Mouse (Mus musculus) ES-E14 (cell line): ENCODE measurements around the gene Nup93.

Source experiments
- CHD2 ChIP-seq: IDR thresholded peaks from 2 replicates; pipeline ENCODE4 v1.6.1; 2014; ENCODE audit warnings: mild to moderate bottlenecking, low read depth, low read length, inconsistent platforms
- HCFC1 ChIP-seq: IDR thresholded peaks from 2 replicates; pipeline ENCODE4 v1.6.1; 2012; ENCODE audit warnings: low read length, inconsistent platforms, borderline replicate concordance; ENCODE audit not compliant: insufficient read depth
- ZNF384 ChIP-seq: IDR thresholded peaks from 2 replicates; pipeline ENCODE4 v1.6.1; 2012; ENCODE audit warnings: low read depth, low read length, inconsistent platforms

GRCm38 (mm10) chr8:94184357-94184843 lies 30.0 kb upstream of the Nup93 start:
- no peak for TF ChIP-seq HCFC1
- TF ChIP-seq ZNF384, result no peak
- no peak for TF ChIP-seq CHD2
